In the genomic region with DNA sequence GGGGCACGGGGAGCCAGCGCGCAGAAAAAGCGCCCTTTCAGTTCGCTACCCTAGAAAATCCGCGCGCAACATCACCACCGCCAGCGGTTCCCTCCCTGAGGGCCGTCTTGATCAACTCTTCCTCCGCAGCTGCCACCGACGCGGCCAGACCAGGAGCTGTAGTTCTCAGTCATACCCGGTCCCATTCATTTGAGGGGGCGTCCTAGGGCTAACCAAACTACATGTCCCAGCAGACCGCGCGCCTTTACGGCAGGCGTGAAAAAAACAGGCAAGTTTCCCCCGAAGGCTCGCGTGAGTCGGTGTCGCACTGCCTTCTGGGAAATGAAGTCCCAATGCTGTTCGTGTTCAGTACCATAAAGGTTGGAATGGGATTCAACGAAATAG, we compare ENCODE assay signal across 8 mouse cellular contexts. TPM values are rescaled to one million over a fixed set of nuclear protein-coding genes. Genes with fewer than 3 reads are reported as not detected.
DNase-seq lines count a peak whose midpoint lies in the region; ATAC-seq and TF ChIP-seq lines count a peak whose summit lies in the region.

A gene (minus strand): TSS at position 248 of the 384 bp plus-strand sequence.

- H3K4me3 ChIP-seq in hindbrain, embryonic 10.5 days = peak within 1 kb of the TSS; percentile 74
- peak within 1 kb of the TSS; percentile 77 for H3K4me3 ChIP-seq in lung, postnatal 0 days (ENCODE audit: low read depth, low read length)

- no peaks in the 10 kb centered on the region for H3K9me3 ChIP-seq in hindbrain, embryonic 10.5 days
- H3K9me3 ChIP-seq in lung, postnatal 0 days (ENCODE audit: low read length) = no peaks in the 10 kb centered on the region

- ATAC-seq in frontal cortex, adult (ENCODE audit: low TSS enrichment) = peak; percentile 99
- peak; percentile 100 for ATAC-seq in lung, postnatal 0 days

- H3K27me3 ChIP-seq in hindbrain, embryonic 10.5 days (ENCODE audit: insufficient read depth, poor library complexity, severe bottlenecking) = no peaks in the 10 kb centered on the region
- no peaks in the 10 kb centered on the region for H3K27me3 ChIP-seq in lung, postnatal 0 days (replicated peaks; ENCODE audit: insufficient read depth, low read length)

- peaks cover 8% of the 10 kb centered on the region for H3K36me3 ChIP-seq in hindbrain, embryonic 10.5 days
- no peaks in the 10 kb centered on the region for H3K36me3 ChIP-seq in lung, postnatal 0 days (ENCODE audit: insufficient read depth, low read length)

- peak within 1 kb of the TSS; percentile 84 for H3K4me2 ChIP-seq in lung, postnatal 0 days (replicated peaks; ENCODE audit: low read depth, low read length)

- TF ChIP-seq EP300 in lung, postnatal 0 days (IDR thresholded peaks at IDR 0.05) = no peak

- TF ChIP-seq CTCF in lung, postnatal 0 days (IDR thresholded peaks at IDR 0.05) = peak; percentile 19; the same call in 1 of the 2 replicates

- peaks cover 21% of the 10 kb centered on the region for H3K4me1 ChIP-seq in hindbrain, embryonic 10.5 days (replicated peaks)
- H3K4me1 ChIP-seq in lung, postnatal 0 days (ENCODE audit: insufficient read depth, low read depth, low read length) = no peaks in the 10 kb centered on the region

- peak within 1 kb of the TSS; percentile 91 for H3K27ac ChIP-seq in hindbrain, embryonic 10.5 days
- H3K27ac ChIP-seq in lung, postnatal 0 days (ENCODE audit: low read length) = peak within 1 kb of the TSS; percentile 82

- peak within 1 kb of the TSS; percentile 56 for H3K9ac ChIP-seq in lung, postnatal 0 days (replicated peaks; ENCODE audit: low read depth)

- WGBS in hindbrain, embryonic 10.5 days = 1% methylated on average over 29 of the region's 29 CpGs
- 1% methylated on average over 29 of the region's 29 CpGs for WGBS in lung, postnatal 0 days

- DNase-seq in MN1 (ENCODE audit: low spot score) = peak; percentile 97
- peak; percentile 95 for DNase-seq in cerebellum, adult 9-10 months
- DNase-seq in hindbrain, embryonic 10.5 days (ENCODE audit: low spot score) = peak; percentile 94
- peak; percentile 98 for DNase-seq in layer of hippocampus, adult 9-11 months
- DNase-seq in lung, postnatal 0 days (ENCODE audit: low spot score) = peak; percentile 99
- peak; percentile 75 for DNase-seq in ovary, postnatal 14 days (ENCODE audit: low spot score)
- DNase-seq in thymus, postnatal 14 days = peak; percentile 95

RNA-seq across cellular contexts. Expression of the gene that starts here (rescaled TPM):
- polyA plus RNA-seq in hindbrain, embryonic 10.5 days (2016; fragmentation: Nextera tagmentation; extraction: Ambion mirVana) = 41.3 and 43.2 TPM in 2 replicates
- polyA plus RNA-seq in lung, postnatal 0 days (2015; fragmentation: Nextera tagmentation; extraction: Ambion mirVana) = 24.3 and 24.6 TPM in 2 replicates

Comparison
In these comparisons a context has a peak if more than half of its experiments do, and no peak if none do; other contexts are left out.
1. Peak in every context shown above with its lines: DNase-seq, ATAC-seq, H3K4me3 ChIP-seq and H3K27ac ChIP-seq.